Mouse (Mus musculus) kidney, postnatal 0 days (tissue): ENCODE data around the gene Slco4a1. TPM values are rescaled to one million over a fixed set of nuclear protein-coding genes. Genes with fewer than 3 reads are reported as not detected.
A peak's percentile ranks its signal among the peaks of the same experiment; 100 is the strongest.

ENCODE experiments used
- ATAC-seq: fragments of 200-750 bp; cut with Nextera tagmentation; replicated peaks from 2 replicates; pipeline ENCODE4 v1.8.0; 2017; ENCODE audit warnings: low read depth, moderate number of reproducible peaks, moderate TSS enrichment, moderate library complexity; ENCODE audit not compliant: low FRiP score
- DNase-seq: peaks from one replicate; pipeline ENCODE4 v3.0.0-alpha.2; 2016; ENCODE audit warnings: low spot score
- H3K27ac ChIP-seq: fragments of 300-500 bp; sonication (generic); 2 replicates; pipeline ENCODE4 v1.5.1; 2014; ENCODE audit warnings: mild to moderate bottlenecking
- H3K27me3 ChIP-seq: fragments of 300-500 bp; sonication (generic); 2 replicates; pipeline ENCODE4 v1.6.1; 2014; ENCODE audit warnings: low read length, mixed read lengths; ENCODE audit not compliant: insufficient read depth
- H3K36me3 ChIP-seq: fragments of 300-500 bp; sonication (generic); 2 replicates; pipeline ENCODE4 v1.6.1; 2014; ENCODE audit warnings: low read length, mixed read lengths; ENCODE audit not compliant: insufficient read depth
- H3K4me1 ChIP-seq: fragments of 300-500 bp; sonication (generic); replicated peaks from 2 replicates; pipeline ENCODE4 v1.6.1; 2014; ENCODE audit warnings: antibody characterized with exemption, low read length, mixed read lengths; ENCODE audit not compliant: insufficient read depth
- H3K4me2 ChIP-seq: fragments of 300-500 bp; sonication (generic); 2 replicates; pipeline ENCODE4 v1.6.1; 2014; ENCODE audit warnings: mild to moderate bottlenecking, low read length, moderate library complexity, mixed read lengths
- H3K4me3 ChIP-seq: fragments of 300-500 bp; sonication (generic); replicated peaks from 2 replicates; pipeline ENCODE4 v1.5.1; 2014; ENCODE audit warnings: low read depth, low read length
- H3K9ac ChIP-seq: fragments of 300-500 bp; sonication (generic); 2 replicates; pipeline ENCODE4 v1.6.1; 2014; ENCODE audit warnings: low read depth, low read length
- H3K9me3 ChIP-seq: fragments of 300-500 bp; sonication (generic); replicated peaks from 2 replicates; pipeline ENCODE4 v1.6.1; 2016; ENCODE audit warnings: low read length, inconsistent platforms, mixed read lengths
- CTCF ChIP-seq: IDR thresholded peaks from 2 replicates; pipeline ENCODE4 v1.5.1; 2016; ENCODE audit warnings: antibody characterized with exemption, low read depth, mild to moderate bottlenecking, moderate library complexity
- WGBS: fragments of 180-500 bp; shearing (Covaris S2); extraction: QIAGEN DNeasy Blood & Tissue Kit; methylation state at CpG from one replicate; pipeline ENCODE4 v1.1.7; 2014; 5-methylcytosine and 5-hydroxymethylcytosine counted together
- polyA plus RNA-seq: library from polyadenylated mRNA; unstranded; fragments of >200 nt; fragmentation: Nextera tagmentation; extraction: Ambion mirVana; gene quantifications from 2 replicates; pipeline ENCODE4 v1.2.1, GENCODE M21; 2015

The Slco4a1 gene
- polyA plus RNA-seq, 1 experiment from 2014 or later: 11.9 TPM

DNA sequence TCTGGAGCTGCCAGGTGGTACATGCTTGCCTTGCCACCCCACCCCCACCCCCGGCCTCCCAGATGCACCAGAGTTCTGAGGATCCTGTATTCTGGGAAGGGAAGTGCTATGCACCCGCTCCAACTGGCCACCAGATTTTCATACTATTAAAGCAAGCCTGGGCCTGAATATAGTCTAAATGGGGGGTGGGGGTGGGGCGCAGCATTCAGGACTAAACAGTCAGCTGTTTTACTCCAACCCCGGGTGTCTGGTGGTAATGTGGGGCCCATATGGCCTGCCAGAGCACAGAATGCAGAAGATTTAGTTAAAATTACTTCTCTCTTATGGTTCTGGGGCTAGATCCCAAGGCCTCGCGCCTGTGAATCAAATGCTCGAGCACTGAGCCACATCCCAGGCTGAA is 22.7 kb upstream of the Slco4a1 start:
- WGBS: 82% methylated on average over 7 of the region's 7 CpGs
- H3K36me3 ChIP-seq: no peaks in the 10 kb centered on the region
- H3K4me2 ChIP-seq: no peak overlapping the region
- H3K27me3 ChIP-seq: no peaks in the 10 kb centered on the region
- H3K9ac ChIP-seq: no peak overlapping the region
- DNase-seq (no peak), ATAC-seq (no peak)
- no peak overlapping the region for H3K4me3 ChIP-seq
- no peaks in the 10 kb centered on the region for H3K9me3 ChIP-seq
- TF ChIP-seq CTCF: no peak
- H3K4me1 ChIP-seq: no peaks in the 10 kb centered on the region
- no peak overlapping the region for H3K27ac ChIP-seq

DNA sequence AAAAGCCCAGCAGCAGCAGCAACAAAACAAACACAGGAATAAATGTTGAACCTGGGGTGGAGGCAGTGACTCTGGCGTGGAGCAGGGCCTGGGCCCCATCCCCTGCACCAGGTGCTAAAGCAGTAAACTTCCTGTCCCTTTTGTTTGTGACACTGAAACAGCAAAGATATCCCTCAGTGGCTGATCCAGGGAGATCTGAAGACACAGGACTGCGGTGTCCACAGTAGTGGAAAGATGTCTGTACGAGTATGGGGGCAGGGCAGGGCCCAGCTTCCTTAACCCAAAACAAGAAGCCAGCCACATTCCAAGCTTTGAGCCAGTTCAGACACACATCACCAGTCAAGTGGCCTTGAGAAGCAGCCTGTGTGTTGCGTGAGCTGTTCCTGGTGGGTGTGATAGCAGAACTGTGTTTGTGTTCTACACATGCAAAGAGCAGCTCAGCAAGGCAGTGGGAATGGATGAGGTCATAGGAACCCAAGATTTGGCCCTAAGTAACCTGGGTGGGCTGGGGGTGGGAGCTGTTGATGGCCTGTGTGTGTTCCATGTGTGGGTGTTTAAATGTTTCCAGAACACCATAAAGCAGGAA is 20.6 kb upstream of the Slco4a1 start:
- TF ChIP-seq CTCF: no peak
- H3K9me3 ChIP-seq: no peaks in the 10 kb centered on the region
- H3K27ac ChIP-seq: no peak overlapping the region
- DNase-seq (no peak), ATAC-seq (no peak; the same call in 1 of the 2 replicates)
- H3K4me1 ChIP-seq: no peaks in the 10 kb centered on the region
- H3K27me3 ChIP-seq: no peaks in the 10 kb centered on the region
- no peaks in the 10 kb centered on the region for H3K36me3 ChIP-seq
- no peak overlapping the region for H3K4me2 ChIP-seq
- 51% methylated on average over 4 of the region's 4 CpGs for WGBS
- no peak overlapping the region for H3K9ac ChIP-seq
- H3K4me3 ChIP-seq: no peak overlapping the region

DNA sequence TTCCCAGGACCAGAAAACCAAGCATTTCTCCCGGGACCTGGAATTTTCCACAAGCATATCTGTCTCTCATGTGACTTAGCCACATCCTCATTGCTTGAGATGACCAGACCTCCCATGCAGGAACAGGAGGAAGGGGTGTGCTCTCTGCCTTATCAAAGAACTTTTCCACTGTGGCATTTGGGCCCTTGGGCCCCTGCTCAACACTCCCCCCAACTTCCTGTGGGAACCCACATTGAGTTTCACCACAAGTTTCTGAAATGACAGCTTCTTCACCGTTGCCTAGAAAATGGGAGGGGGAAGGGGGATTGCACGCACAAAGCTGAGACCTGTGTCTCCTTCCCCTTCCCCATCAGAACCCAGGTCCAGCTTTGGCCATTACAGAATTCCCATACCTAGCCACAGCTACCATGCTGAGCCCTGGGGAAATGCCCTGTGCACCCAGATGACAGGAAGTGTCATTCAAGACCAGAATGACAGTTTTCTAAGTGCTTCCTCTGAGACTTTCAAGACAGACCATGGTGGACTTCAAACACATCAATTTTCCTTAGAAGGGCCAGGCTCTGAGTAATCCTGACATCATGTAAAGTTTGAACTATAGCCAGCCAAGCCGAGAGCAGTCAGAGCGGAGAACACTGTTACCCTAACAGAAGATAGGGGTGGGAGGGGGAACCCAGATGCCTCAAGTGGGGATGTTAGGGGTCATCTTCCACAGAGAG is 18.7 kb upstream of the Slco4a1 start:
- Histone ChIP-seq H3K36me3 (no peaks in the 10 kb centered on the region), H3K27me3 (no peaks in the 10 kb centered on the region), H3K4me1 (no peaks in the 10 kb centered on the region; the same call in 1 of the 2 replicates), H3K4me3 (no peak overlapping the region), H3K27ac (no peak overlapping the region), H3K4me2 (no peak overlapping the region), H3K9me3 (no peaks in the 10 kb centered on the region), H3K9ac (no peak overlapping the region)
- TF ChIP-seq CTCF: no peak
- 51% methylated on average over 5 of the region's 5 CpGs for WGBS
- no peak for ATAC-seq
- DNase-seq: no peak

DNA sequence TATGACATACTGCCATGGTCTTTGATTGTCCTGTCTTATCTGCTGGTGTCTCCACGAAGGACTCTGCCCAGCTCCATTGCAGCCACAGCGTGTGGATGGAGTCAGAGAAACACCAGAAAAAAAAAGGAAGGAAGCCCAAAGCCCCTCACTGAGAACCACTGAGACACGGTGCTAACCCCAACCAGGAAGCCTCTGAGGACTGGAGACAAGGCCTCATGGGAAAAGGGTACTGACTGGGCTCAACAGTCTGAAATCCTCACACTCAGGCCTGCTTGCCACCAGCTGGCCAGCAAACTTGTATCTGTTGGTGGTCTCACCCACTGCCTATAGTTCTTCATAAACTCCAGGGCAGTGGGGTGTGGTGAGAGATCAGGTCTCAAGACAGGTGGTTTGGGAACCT is 16.3 kb upstream of the Slco4a1 start:
- no peak overlapping the region for H3K4me3 ChIP-seq
- H3K36me3 ChIP-seq: no peaks in the 10 kb centered on the region
- no peak for TF ChIP-seq CTCF
- H3K4me1 ChIP-seq: no peaks in the 10 kb centered on the region; the same call in 1 of the 2 replicates
- no peaks in the 10 kb centered on the region for H3K27me3 ChIP-seq
- no peak overlapping the region for H3K27ac ChIP-seq
- no peak overlapping the region for H3K9ac ChIP-seq
- no peak for ATAC-seq
- WGBS: 77% methylated on average over 3 of the region's 3 CpGs
- no peak for DNase-seq
- no peaks in the 10 kb centered on the region for H3K9me3 ChIP-seq
- no peak overlapping the region for H3K4me2 ChIP-seq

GRCm38 (mm10) chr2:180440596-180441332 is 15.3 kb upstream of the Slco4a1 start:
- ATAC-seq (no peak), DNase-seq (no peak)
- Histone ChIP-seq H3K4me1 (no peaks in the 10 kb centered on the region; the same call in 1 of the 2 replicates), H3K27ac (peak overlapping the region; percentile 55), H3K4me2 (no peak overlapping the region), H3K4me3 (no peak overlapping the region), H3K9me3 (no peaks in the 10 kb centered on the region), H3K9ac (no peak overlapping the region), H3K36me3 (no peaks in the 10 kb centered on the region), H3K27me3 (no peaks in the 10 kb centered on the region)
- TF ChIP-seq CTCF: no peak
- WGBS: 41% methylated on average over 9 of the region's 9 CpGs

DNA sequence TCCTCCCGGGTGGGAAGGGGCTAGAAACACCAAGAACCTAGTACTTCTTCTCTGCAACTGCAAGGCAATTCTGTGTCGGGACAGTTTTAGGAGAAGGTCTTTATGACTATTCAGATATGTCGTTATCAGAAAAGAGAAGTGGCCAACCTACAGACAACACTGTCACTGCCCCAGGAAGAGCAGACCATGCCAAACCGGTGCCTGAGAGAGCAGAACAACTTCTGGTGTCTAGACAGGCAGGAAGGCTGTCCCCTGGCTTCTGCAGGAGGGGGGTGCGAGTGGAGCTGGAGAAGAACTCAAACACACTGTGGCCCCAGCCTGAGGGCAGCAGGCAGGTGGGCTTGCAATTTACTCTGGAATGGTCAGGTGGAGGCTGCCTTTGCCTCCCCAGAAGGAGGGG is 14.0 kb upstream of the Slco4a1 start:
- TF ChIP-seq CTCF: no peak
- H3K4me3 ChIP-seq: no peak overlapping the region
- H3K9me3 ChIP-seq: no peaks in the 10 kb centered on the region
- no peaks in the 10 kb centered on the region; the same call in 1 of the 2 replicates for H3K4me1 ChIP-seq
- no peak overlapping the region; the same call in 1 of the 2 replicates for H3K27ac ChIP-seq
- ATAC-seq (no peak), DNase-seq (no peak)
- H3K27me3 ChIP-seq: no peaks in the 10 kb centered on the region
- no peak overlapping the region for H3K9ac ChIP-seq
- no peaks in the 10 kb centered on the region for H3K36me3 ChIP-seq
- H3K4me2 ChIP-seq: no peak overlapping the region
- WGBS: 70% methylated on average over 5 of the region's 5 CpGs
